Comparison of ENCODE assay signal across 8 mouse cellular contexts in genomic region chrX:7604879-7605574, GRCm38 (mm10). TPM values are rescaled to one million over a fixed set of nuclear protein-coding genes. Genes with fewer than 3 reads are reported as not detected.
DNase-seq lines count a peak whose midpoint lies in the region; ATAC-seq lines count a peak whose summit lies in the region.

Ccdc22 (minus strand) TSS chrX:7605517.

- peak within 1 kb of the TSS; percentile 58 for H3K4me2 ChIP-seq in intestine, embryonic 14.5 days (ENCODE audit: low read length)

- peaks cover 5% of the 10 kb centered on the region; the same call in 1 of the 2 replicates for H3K27me3 ChIP-seq in intestine, embryonic 14.5 days (replicated peaks; ENCODE audit: control insufficient read depth, insufficient read depth, low read length)

- no peaks in the 10 kb centered on the region for H3K9me3 ChIP-seq in intestine, embryonic 14.5 days (ENCODE audit: control insufficient read depth, low read length)

- peak; percentile 90 for ATAC-seq in intestine, embryonic 14.5 days (replicated peaks; ENCODE audit: low FRiP score, low TSS enrichment, low read depth)

- peak; percentile 86 to 92 for DNase-seq in adrenal gland, adult (ENCODE audit: inconsistent age in 2 of 2, low spot score in 1 of 2)
- DNase-seq in embryo, embryonic 10.5 days (ENCODE audit: low spot score), result peak; percentile 91
- DNase-seq in gastrocnemius, postnatal 25 days, result peak; percentile 79
- DNase-seq in intestine, embryonic 14.5 days (ENCODE audit: low spot score), result peak; percentile 73
- peak; percentile 81 to 86 for DNase-seq in left cerebral cortex, postnatal 14 days (ENCODE audit: low spot score in 2 of 2)
- peak; percentile 86 for DNase-seq in mesoderm, embryonic 11.5 days (ENCODE audit: low read depth, low spot score)
- DNase-seq in right cerebral cortex, postnatal 36 days (ENCODE audit: low spot score in 2 of 2), result peak; percentile 82 to 86
- DNase-seq in yolk sac, embryonic 10.5 days (ENCODE audit: low spot score), result peak; percentile 78

- H3K4me1 ChIP-seq in intestine, embryonic 14.5 days (replicated peaks; ENCODE audit: control insufficient read depth, insufficient read depth, low read length), result no peaks in the 10 kb centered on the region

- intact Hi-C loops in left cerebral cortex, postnatal 14 days (cut with DNase I), result no loop called here

- WGBS in intestine, embryonic 14.5 days, result 16% methylated on average over 28 of the region's 28 CpGs

- peak within 1 kb of the TSS; percentile 44 for H3K4me3 ChIP-seq in intestine, embryonic 14.5 days (ENCODE audit: low read depth, low read length)

- H3K36me3 ChIP-seq in intestine, embryonic 14.5 days (ENCODE audit: control insufficient read depth, insufficient read depth, low read length), result 0 out of 2 replicates have a peak, but pooled peaks cover 1% of the 10 kb centered on the region

- no peak within 1 kb of the TSS for H3K27ac ChIP-seq in intestine, embryonic 14.5 days (ENCODE audit: low read depth)

- H3K9ac ChIP-seq in intestine, embryonic 14.5 days (ENCODE audit: low read length), result peak within 1 kb of the TSS; percentile 41

RNA-seq across cellular contexts. Expression of gene Ccdc22, which starts in this region (rescaled TPM):
- total RNA-seq in gastrocnemius, postnatal 25 days (2021), result 10 to 100 TPM; 10.7 to 11.9 TPM
- 28.0 and 29.7 TPM in 2 replicates for polyA plus RNA-seq in intestine, embryonic 14.5 days (2014; fragmentation: Nextera tagmentation; extraction: Ambion mirVana)
- total RNA-seq in left cerebral cortex, postnatal 14 days (2021), result 10 to 100 TPM; 26.2 to 26.3 TPM
